24 mouse cellular contexts compared by ENCODE assay signal in genomic region chr14:100630197-100630596, GRCm38 (mm10).
DNase-seq lines count a peak whose midpoint lies in the region; ATAC-seq and TF ChIP-seq lines count a peak whose summit lies in the region.
"Had no signal": no experiment of that assay in that cellular context is flagged by ENCODE, and none has a peak within 500 bp of the region (broad histone marks: within the 10 kb centered on the region; RNA-seq: fewer than 3 reads in every experiment).

No protein-coding gene starts in this region.

- peak; percentile 52 for DNase-seq in forebrain, embryonic 14.5 days (ENCODE audit: low spot score)
- no peak for DNase-seq in forebrain, postnatal 0 days
- DNase-seq in CH12.LX (ENCODE audit: extremely low read depth) = no peak
- DNase-seq in ES-CJ7 (ENCODE audit: low read depth, low spot score) = peak; percentile 11
- DNase-seq in brain, embryonic 14.5 days (ENCODE audit: low read depth) = peak; percentile 55
- no peak for DNase-seq in thymus, postnatal 14 days
- DNase-seq: adrenal gland, postnatal 10 days; adrenal gland, postnatal 36 days; cerebellum, adult 11 months; cerebellum, adult 2 months; cerebellum, adult 9-11 months; gastrocnemius, adult 2 months; gastrocnemius, postnatal 14 days; heart, adult 11 months had no signal

- H3K79me2 ChIP-seq in CH12.LX (replicated peaks; ENCODE audit: control insufficient read depth, extremely low read depth, insufficient read depth, poor library complexity, severe bottlenecking) = no peaks in the 10 kb centered on the region

- TF ChIP-seq RAD21 in CH12.LX (IDR thresholded peaks at IDR 0.05; ENCODE audit: low read depth, low read length) = no peak

- no peaks in the 10 kb centered on the region for H3K27me3 ChIP-seq in forebrain, embryonic 14.5 days (replicated peaks; ENCODE audit: control insufficient read depth, insufficient read depth, low read length)
- H3K27me3 ChIP-seq in forebrain, postnatal 0 days (ENCODE audit: insufficient read depth, low read length) = no peaks in the 10 kb centered on the region
- no peaks in the 10 kb centered on the region for H3K27me3 ChIP-seq in CH12.LX (replicated peaks)
- H3K27me3 ChIP-seq: forebrain, embryonic 15.5 days; hindbrain, embryonic 12.5 days; hindbrain, embryonic 15.5 days; Patski had no signal

- H3K9me3 ChIP-seq in forebrain, embryonic 14.5 days (replicated peaks; ENCODE audit: control insufficient read depth, low read length) = no peaks in the 10 kb centered on the region
- no peaks in the 10 kb centered on the region for H3K9me3 ChIP-seq in forebrain, postnatal 0 days (ENCODE audit: low read length)
- no peaks in the 10 kb centered on the region for H3K9me3 ChIP-seq in CH12.LX (replicated peaks; ENCODE audit: low read length)
- H3K9me3 ChIP-seq: forebrain, embryonic 10.5 days; forebrain, embryonic 15.5 days; hindbrain, embryonic 12.5 days; hindbrain, embryonic 15.5 days had no signal

- H3K9ac ChIP-seq in forebrain, embryonic 14.5 days (ENCODE audit: low read length) = no peak overlapping the region
- H3K9ac ChIP-seq in forebrain, postnatal 0 days = no peak overlapping the region
- H3K9ac ChIP-seq in CH12.LX (ENCODE audit: insufficient read depth, low read depth) = no peak overlapping the region
- H3K9ac ChIP-seq: forebrain, embryonic 15.5 days; hindbrain, embryonic 12.5 days; hindbrain, embryonic 15.5 days had no signal

- no peak overlapping the region for H3K4me2 ChIP-seq in forebrain, embryonic 14.5 days (ENCODE audit: low read length)
- H3K4me2 ChIP-seq in forebrain, postnatal 0 days (ENCODE audit: low read depth) = no peak overlapping the region
- H3K4me2 ChIP-seq in CH12.LX (ENCODE audit: insufficient read depth, low read depth, poor library complexity, severe bottlenecking) = peak overlapping the region; percentile 36; the same call in 1 of the 2 replicates
- H3K4me2 ChIP-seq: forebrain, embryonic 15.5 days; heart, embryonic 11.5 days; hindbrain, embryonic 12.5 days; hindbrain, embryonic 15.5 days had no signal

- TF ChIP-seq CTCF in forebrain, postnatal 0 days (IDR thresholded peaks at IDR 0.05; ENCODE audit: low read depth) = no peak
- peak in 1 of 2 experiments; percentile 7; a peak in 1 of 4 replicates for TF ChIP-seq CTCF in CH12.LX (conservative IDR thresholded peaks at IDR 0.05 in 1 of 2, IDR thresholded peaks at IDR 0.05 in 1 of 2; ENCODE audit: low read depth in 2 of 2, low read length in 2 of 2)
- TF ChIP-seq CTCF in brain, embryonic 14.5 days (IDR thresholded peaks at IDR 0.05; ENCODE audit: borderline replicate concordance, extremely low read depth, insufficient read depth, insufficient read length) = no peak

- no peak for TF ChIP-seq POLR2A in CH12.LX (IDR thresholded peaks at IDR 0.05; ENCODE audit: low read depth, low read length)
- no peak for TF ChIP-seq POLR2A in brain, embryonic 14.5 days (IDR thresholded peaks at IDR 0.05; ENCODE audit: borderline replicate concordance, extremely low read depth, insufficient read depth, insufficient read length, poor library complexity, severe bottlenecking)

- H3K4me3 ChIP-seq in forebrain, embryonic 14.5 days (ENCODE audit: low read depth, low read length) = no peak overlapping the region
- no peak overlapping the region for H3K4me3 ChIP-seq in forebrain, postnatal 0 days (ENCODE audit: low read depth, low read length)
- H3K4me3 ChIP-seq in CH12.LX (replicated peaks in 1 of 3; ENCODE audit: low read depth in 2 of 3, low read length in 2 of 3, poor library complexity in 1 of 3) = no peak overlapping the region
- H3K4me3 ChIP-seq: forebrain, embryonic 10.5 days; forebrain, embryonic 15.5 days; gastrocnemius, adult 2 months; hindbrain, embryonic 12.5 days; hindbrain, embryonic 15.5 days had no signal

- no peaks in the 10 kb centered on the region for H3K4me1 ChIP-seq in forebrain, embryonic 14.5 days (ENCODE audit: control insufficient read depth, insufficient read depth, low read length)
- no peaks in the 10 kb centered on the region for H3K4me1 ChIP-seq in forebrain, postnatal 0 days (ENCODE audit: insufficient read depth)
- H3K4me1 ChIP-seq in CH12.LX (ENCODE audit: control insufficient read depth in 1 of 2, insufficient read depth in 2 of 2) = no peaks in the 10 kb centered on the region
- H3K4me1 ChIP-seq: forebrain, embryonic 15.5 days; hindbrain, embryonic 12.5 days; hindbrain, embryonic 15.5 days had no signal

- WGBS in forebrain, embryonic 14.5 days = 51% methylated on average over 6 of the region's 6 CpGs
- 51% methylated on average over 6 of the region's 6 CpGs for WGBS in forebrain, postnatal 0 days

- dilution Hi-C loops in CH12.LX (cut with MboI; ENCODE audit: extremely low pct_ligation_motif_present, extremely low pct_unique_long_range_greater_than_20kb, low sequenced_read_pairs) = no loop called here

- no peak for TF ChIP-seq EP300 in CH12.LX (IDR thresholded peaks at IDR 0.05; ENCODE audit: low read length)

- no peaks in the 10 kb centered on the region for H3K36me3 ChIP-seq in forebrain, embryonic 14.5 days (ENCODE audit: control insufficient read depth, insufficient read depth, low read length)
- H3K36me3 ChIP-seq in forebrain, postnatal 0 days (ENCODE audit: insufficient read depth) = no peaks in the 10 kb centered on the region
- H3K36me3 ChIP-seq in CH12.LX (replicated peaks in 1 of 2; ENCODE audit: control insufficient read depth in 1 of 2, insufficient read depth in 1 of 2, low read length in 1 of 2) = no peaks in the 10 kb centered on the region
- H3K36me3 ChIP-seq: forebrain, embryonic 10.5 days; forebrain, embryonic 15.5 days; G1E; hindbrain, embryonic 12.5 days; hindbrain, embryonic 15.5 days had no signal

- no peak for ATAC-seq in forebrain, embryonic 14.5 days
- ATAC-seq in forebrain, postnatal 0 days = no peak
- ATAC-seq: activated CD4-positive, CD25-positive, alpha-beta regulatory T cell, adult 4 months; CD4-positive, CD25-positive, alpha-beta regulatory T cell, adult 4 months; forebrain, embryonic 15.5 days; intestine, postnatal 0 days; Patski had no signal

- in situ Hi-C loops in CH12.LX (cut with MboI; ENCODE audit: low pct_ligation_motif_present, low pct_unique_long_range_greater_than_20kb, low sequenced_read_pairs) = no loop called here

- no peak overlapping the region for H3K27ac ChIP-seq in forebrain, embryonic 14.5 days (ENCODE audit: low read depth, low read length)
- H3K27ac ChIP-seq in forebrain, postnatal 0 days (ENCODE audit: low read depth, low read length) = no peak overlapping the region
- no peak overlapping the region for H3K27ac ChIP-seq in CH12.LX (ENCODE audit: insufficient read depth, low read depth)
- H3K27ac ChIP-seq: forebrain, embryonic 10.5 days; forebrain, embryonic 15.5 days; gastrocnemius, adult 2 months; hindbrain, embryonic 12.5 days; hindbrain, embryonic 15.5 days had no signal

TF ChIP-seq in CH12.LX, 34 proteins besides CTCF, POLR2A, EP300 and RAD21:
- TF ChIP-seq JUND (conservative IDR thresholded peaks at IDR 0.05; ENCODE audit: low read depth, low read length) (no peak), IRF4 (IDR thresholded peaks at IDR 0.05; ENCODE audit: low read depth, low read length) (no peak), HCFC1 (IDR thresholded peaks at IDR 0.05; ENCODE audit: low read depth, low read length) (no peak), MAZ (IDR thresholded peaks at IDR 0.05; ENCODE audit: low read depth, low read length) (no peak), ETS1 (conservative IDR thresholded peaks at IDR 0.05; ENCODE audit: low read depth, low read length) (no peak), SIN3A (IDR thresholded peaks at IDR 0.05; ENCODE audit: low read length) (no peak), GABPA (IDR thresholded peaks at IDR 0.05; ENCODE audit: insufficient replicate concordance, low read depth, low read length) (no peak), POLR2AphosphoS2 (IDR thresholded peaks at IDR 0.05; ENCODE audit: low read depth, low read length) (no peak), CHD1 (IDR thresholded peaks at IDR 0.05; ENCODE audit: low read depth, low read length) (no peak), ZKSCAN1 (IDR thresholded peaks at IDR 0.05; ENCODE audit: borderline replicate concordance, low read depth, low read length) (no peak), UBTF (IDR thresholded peaks at IDR 0.05; ENCODE audit: low read depth, low read length) (no peak), MEF2A (IDR thresholded peaks at IDR 0.05; ENCODE audit: borderline replicate concordance, low read depth, low read length) (no peak), CHD2 (IDR thresholded peaks at IDR 0.05; ENCODE audit: low read length) (no peak), ZMIZ1 (IDR thresholded peaks at IDR 0.05; ENCODE audit: low read depth, low read length) (no peak)

Comparison
In these comparisons a context has a peak if more than half of its experiments do, and no peak if none do; other contexts are left out.
1. DNase-seq: peak in forebrain, embryonic 14.5 days (single experiment), ES-CJ7 (single experiment) and brain, embryonic 14.5 days (single experiment); none in forebrain, postnatal 0 days (single experiment), CH12.LX (single experiment) and thymus, postnatal 14 days (single experiment).